Mouse (Mus musculus) forebrain, embryonic 12.5 days (tissue): ENCODE data around the gene Odc1. TPM values are rescaled to one million over a fixed set of nuclear protein-coding genes. Genes with fewer than 3 reads are reported as not detected.
A peak's percentile ranks its signal among the peaks of the same experiment; 100 is the strongest.

Experiments
- ATAC-seq: fragments of 200-750 bp; cut with Nextera tagmentation; 2 replicates; pipeline ENCODE4 v1.8.0; 2017; ENCODE audit warnings: moderate TSS enrichment; ENCODE audit not compliant: low FRiP score
- H3K27ac ChIP-seq: fragments of 300-500 bp; sonication (generic); 2 replicates; pipeline ENCODE4 v1.5.1; 2016; ENCODE audit warnings: mild to moderate bottlenecking
- H3K27me3 ChIP-seq: fragments of 300-500 bp; sonication (generic); 2 replicates; pipeline ENCODE4 v1.6.1; 2016; ENCODE audit warnings: mild to moderate bottlenecking
- H3K36me3 ChIP-seq: fragments of 300-500 bp; sonication (generic); replicated peaks from 2 replicates; pipeline ENCODE4 v1.6.1; 2016; ENCODE audit warnings: mild to moderate bottlenecking
- H3K4me1 ChIP-seq: fragments of 300-500 bp; sonication (generic); 2 replicates; pipeline ENCODE4 v1.6.1; 2016
- H3K4me2 ChIP-seq: fragments of 300-500 bp; sonication (generic); 2 replicates; pipeline ENCODE4 v1.6.1; 2016; ENCODE audit warnings: mild to moderate bottlenecking, moderate library complexity
- H3K4me3 ChIP-seq: fragments of 300-500 bp; sonication (generic); replicated peaks from 2 replicates; pipeline ENCODE4 v1.5.1; 2016; ENCODE audit warnings: mild to moderate bottlenecking
- H3K9ac ChIP-seq: fragments of 300-500 bp; sonication (generic); 2 replicates; pipeline ENCODE4 v1.6.1; 2016; ENCODE audit warnings: mild to moderate bottlenecking
- H3K9me3 ChIP-seq: fragments of 300-500 bp; sonication (generic); 2 replicates; pipeline ENCODE4 v1.6.1; 2016
- WGBS: fragments of 180-500 bp; shearing (Covaris S2); methylation state at CpG from one replicate; pipeline ENCODE4 v1.1.7; 2016; 5-methylcytosine and 5-hydroxymethylcytosine counted together
- polyA plus RNA-seq: library from polyadenylated mRNA; unstranded; fragments of >200 nt; fragmentation: Nextera tagmentation; extraction: Ambion mirVana; gene quantifications from 2 replicates; pipeline ENCODE4 v1.2.1, GENCODE M21; 2016

Odc1 gene
- polyA plus RNA-seq, 1 experiment from 2014 or later = 318 TPM

DNA sequence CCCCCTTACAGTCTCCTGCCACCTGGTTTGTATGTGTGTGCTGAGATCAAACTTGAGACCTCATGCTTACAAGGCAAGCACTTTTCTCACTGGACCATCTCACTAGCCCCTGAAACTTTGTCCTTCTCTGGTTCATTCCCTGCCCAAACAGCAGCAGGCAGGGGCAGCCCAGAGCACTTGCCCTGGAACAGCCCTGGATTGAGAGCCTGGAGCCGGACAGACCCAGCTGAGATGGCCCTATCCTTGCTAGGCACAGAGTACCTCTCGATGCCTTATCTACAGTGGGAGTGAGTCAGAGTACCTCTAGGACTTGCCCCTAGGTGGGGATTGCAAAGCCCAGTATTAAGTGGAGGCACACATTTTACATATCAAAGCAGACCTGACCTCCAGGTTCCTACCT, 8.4 kb downstream of the Odc1 start:
- Histone ChIP-seq H3K27ac (no peak overlapping the region), H3K36me3 (peaks cover 41% of the 10 kb centered on the region), H3K9ac (no peak overlapping the region), H3K4me3 (no peak overlapping the region), H3K27me3 (no peaks in the 10 kb centered on the region), H3K4me2 (no peak overlapping the region), H3K9me3 (no peaks in the 10 kb centered on the region), H3K4me1 (peaks cover 18% of the 10 kb centered on the region)
- ATAC-seq = no peak
- WGBS = 89% methylated on average over 2 of the region's 2 CpGs

DNA sequence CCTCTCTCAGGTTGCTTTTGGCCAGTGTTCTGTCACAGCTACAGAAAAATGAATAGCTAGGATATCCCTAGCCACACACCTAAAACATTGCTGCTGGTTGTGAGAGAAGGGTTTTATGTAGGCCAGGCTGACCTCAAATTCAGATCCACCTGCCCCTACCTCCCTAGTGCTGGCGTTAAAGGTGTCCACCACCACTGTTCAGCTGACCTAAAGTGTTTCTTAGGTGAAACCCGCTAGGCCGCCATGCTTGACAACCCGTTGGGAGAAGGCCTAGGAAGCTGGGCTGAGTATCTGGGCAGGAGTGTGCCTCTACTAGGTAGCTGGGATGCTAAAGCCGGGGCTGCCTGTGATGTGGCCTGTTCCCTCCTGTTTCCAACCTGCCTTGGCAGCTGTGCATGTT, 9.0 kb downstream of the Odc1 start:
- no peaks in the 10 kb centered on the region for H3K9me3 ChIP-seq
- no peak overlapping the region for H3K27ac ChIP-seq
- no peak for ATAC-seq
- H3K27me3 ChIP-seq = no peaks in the 10 kb centered on the region
- peaks cover 35% of the 10 kb centered on the region for H3K36me3 ChIP-seq
- peaks cover 23% of the 10 kb centered on the region for H3K4me1 ChIP-seq
- no peak overlapping the region for H3K4me2 ChIP-seq
- WGBS = 82% methylated on average over 5 of the region's 5 CpGs
- no peak overlapping the region for H3K9ac ChIP-seq
- no peak overlapping the region for H3K4me3 ChIP-seq

DNA sequence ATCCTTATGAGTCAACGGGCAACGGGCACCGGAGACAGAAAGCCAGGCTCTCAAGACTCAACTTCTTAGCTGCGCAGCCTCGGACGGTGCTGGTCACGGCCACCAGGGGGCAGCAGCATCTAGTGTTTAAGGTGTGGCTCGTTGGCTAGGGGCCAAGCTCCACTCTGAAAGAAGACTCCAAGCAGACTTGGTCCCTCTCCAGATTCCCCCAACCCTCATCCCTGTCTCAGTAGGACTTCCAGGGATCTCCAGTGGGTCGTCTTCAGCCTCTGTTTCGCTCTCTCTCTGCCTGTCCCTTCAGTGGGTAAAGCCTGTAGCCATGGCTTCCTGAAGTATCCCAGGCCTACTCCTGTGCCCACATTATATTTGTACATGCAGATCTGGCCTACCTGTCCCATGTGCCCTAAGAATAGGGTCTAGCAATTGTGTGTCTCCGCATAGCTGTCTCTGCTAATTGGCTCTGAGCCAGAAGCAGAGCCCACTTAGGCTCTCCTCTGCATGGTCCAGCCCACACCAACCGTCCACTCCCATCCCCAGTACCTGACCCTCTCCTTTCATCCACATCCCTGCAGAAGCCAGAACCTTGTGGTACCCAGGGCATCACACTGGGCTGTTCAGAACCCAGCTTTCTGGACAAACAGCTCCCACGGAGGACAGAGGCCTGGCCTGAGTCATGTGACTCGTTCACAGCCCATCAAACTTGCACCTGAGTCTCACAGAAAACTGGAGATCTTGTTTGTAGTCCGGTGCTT, 9.8 kb downstream of the Odc1 start:
- no peak for ATAC-seq
- peaks cover 28% of the 10 kb centered on the region for H3K36me3 ChIP-seq
- H3K9ac ChIP-seq = no peak overlapping the region
- H3K27me3 ChIP-seq = no peaks in the 10 kb centered on the region
- no peak overlapping the region for H3K4me2 ChIP-seq
- H3K9me3 ChIP-seq = no peaks in the 10 kb centered on the region
- H3K4me1 ChIP-seq = peaks cover 23% of the 10 kb centered on the region
- no peak overlapping the region for H3K4me3 ChIP-seq
- WGBS = 31% methylated on average over 15 of the region's 15 CpGs
- no peak overlapping the region for H3K27ac ChIP-seq

DNA sequence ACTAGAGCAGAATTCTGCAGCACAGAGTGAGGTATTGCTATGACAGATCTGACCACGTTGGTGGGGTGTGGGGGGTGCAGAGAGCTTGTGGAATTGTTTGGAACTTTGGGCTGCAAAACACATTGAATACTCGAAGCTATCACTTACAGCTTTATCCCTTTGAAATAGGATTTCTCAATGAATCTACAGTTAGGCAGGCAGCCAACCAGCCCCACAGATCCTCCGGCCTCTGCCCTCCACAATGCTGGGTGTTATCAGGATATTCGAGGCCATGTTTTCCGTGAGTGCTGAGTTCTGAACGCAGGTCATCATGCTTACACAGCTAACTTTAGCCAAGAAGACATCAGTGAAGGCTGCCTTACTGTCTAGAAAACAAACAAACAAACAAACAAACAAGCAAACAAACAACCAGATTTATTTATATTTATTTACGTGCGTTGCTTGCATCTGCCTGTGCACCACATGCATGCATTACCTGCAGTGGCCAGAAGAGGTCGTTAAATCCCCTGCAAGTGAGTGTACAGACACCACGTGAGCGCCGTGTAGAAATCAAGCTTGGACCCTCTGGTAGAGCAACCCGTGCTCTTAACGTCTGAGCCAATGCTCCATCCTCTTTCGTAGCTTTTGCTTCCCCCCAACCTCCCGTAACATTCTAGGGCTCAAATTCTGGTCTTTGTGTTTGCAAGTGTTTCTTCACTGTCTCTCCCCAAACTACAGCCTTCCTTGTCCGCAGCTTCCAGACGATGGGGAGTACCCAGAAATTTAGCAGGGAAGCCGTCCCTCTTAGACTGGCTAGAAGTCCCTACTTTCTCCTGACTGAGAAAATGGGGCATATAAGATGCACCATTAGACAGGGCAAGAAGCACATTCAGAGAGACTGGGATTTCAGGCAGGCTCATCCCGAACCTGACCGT, 12.1 kb downstream of the Odc1 start:
- peak; percentile 77 for ATAC-seq
- Histone ChIP-seq H3K9me3 (no peaks in the 10 kb centered on the region), H3K4me2 (peak overlapping the region; percentile 41), H3K4me3 (no peak overlapping the region), H3K4me1 (peaks cover 23% of the 10 kb centered on the region), H3K36me3 (peaks cover 7% of the 10 kb centered on the region), H3K27me3 (no peaks in the 10 kb centered on the region), H3K27ac (peak overlapping the region; percentile 92), H3K9ac (no peak overlapping the region)
- WGBS = 20% methylated on average over 21 of the region's 21 CpGs

- Histone ChIP-seq H3K27ac (peak overlapping the region; percentile 92), H3K27me3 (no peaks in the 10 kb centered on the region), H3K4me2 (peak overlapping the region; percentile 41), H3K4me3 (no peak overlapping the region), H3K9me3 (no peaks in the 10 kb centered on the region), H3K4me1 (peaks cover 23% of the 10 kb centered on the region), H3K9ac (0 out of 2 replicates have a peak overlapping the region, but pooled peaks have one; percentile 17), H3K36me3 (0 out of 2 replicates have a peak, but pooled peaks cover 2% of the 10 kb centered on the region)
- WGBS = 9% methylated on average over 7 of the region's 7 CpGs
- peak; percentile 79 for ATAC-seq
These were observed 12.9 kb downstream of the Odc1 start for GRCm38 (mm10) chr12:17557344-17557966.

- peak; percentile 37 for ATAC-seq
- H3K4me3 ChIP-seq = no peak overlapping the region
- H3K9me3 ChIP-seq = no peaks in the 10 kb centered on the region
- H3K9ac ChIP-seq = 0 out of 2 replicates have a peak overlapping the region, but pooled peaks have one; percentile 17
- peak overlapping the region; percentile 92 for H3K27ac ChIP-seq
- peaks cover 23% of the 10 kb centered on the region for H3K4me1 ChIP-seq
- no peaks in the 10 kb centered on the region for H3K27me3 ChIP-seq
- no CpG with 5 or more reads among the region's 2 CpGs for WGBS
- 0 out of 2 replicates have a peak, but pooled peaks cover under 1% of the 10 kb centered on the region for H3K36me3 ChIP-seq
- peak overlapping the region; percentile 41; the same call in 1 of the 2 replicates for H3K4me2 ChIP-seq
These were observed 13.4 kb downstream of the Odc1 start for GRCm38 (mm10) chr12:17557967-17558345.

DNA sequence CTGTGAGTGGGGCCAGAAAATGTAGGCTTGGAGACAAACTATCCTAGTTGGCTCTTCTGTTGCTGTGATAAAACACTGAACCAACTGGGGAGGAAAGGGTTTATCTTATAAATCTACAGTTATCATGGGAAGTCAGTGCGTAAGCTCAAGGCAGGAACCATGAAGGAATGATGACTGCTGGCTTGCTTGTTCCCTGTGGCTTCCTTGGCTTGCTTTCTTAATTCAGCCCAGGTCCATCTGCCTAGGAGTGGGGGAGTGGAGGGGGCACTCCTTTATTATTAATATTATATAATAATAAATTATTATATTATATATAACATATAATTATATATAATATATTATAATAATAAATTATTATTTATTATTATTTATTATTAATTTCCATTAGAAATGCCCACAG, 17.8 kb downstream of the Odc1 start:
- H3K4me2 ChIP-seq = no peak overlapping the region
- peaks cover 10% of the 10 kb centered on the region for H3K4me1 ChIP-seq
- no peaks in the 10 kb centered on the region for H3K36me3 ChIP-seq
- H3K9me3 ChIP-seq = no peaks in the 10 kb centered on the region
- WGBS = 88% methylated on average over 1 of the region's 1 CpGs
- H3K4me3 ChIP-seq = no peak overlapping the region
- H3K27ac ChIP-seq = no peak overlapping the region
- no peak overlapping the region for H3K9ac ChIP-seq
- no peak for ATAC-seq
- H3K27me3 ChIP-seq = no peaks in the 10 kb centered on the region

GRCm38 (mm10) chr12:17565393-17566045, 20.9 kb downstream of the Odc1 start:
- Histone ChIP-seq H3K27ac (no peak overlapping the region), H3K4me2 (no peak overlapping the region), H3K4me1 (no peaks in the 10 kb centered on the region), H3K27me3 (no peaks in the 10 kb centered on the region), H3K4me3 (no peak overlapping the region), H3K9ac (no peak overlapping the region), H3K9me3 (no peaks in the 10 kb centered on the region), H3K36me3 (no peaks in the 10 kb centered on the region)
- ATAC-seq = no peak
- WGBS = 94% methylated on average over 3 of the region's 3 CpGs

DNA sequence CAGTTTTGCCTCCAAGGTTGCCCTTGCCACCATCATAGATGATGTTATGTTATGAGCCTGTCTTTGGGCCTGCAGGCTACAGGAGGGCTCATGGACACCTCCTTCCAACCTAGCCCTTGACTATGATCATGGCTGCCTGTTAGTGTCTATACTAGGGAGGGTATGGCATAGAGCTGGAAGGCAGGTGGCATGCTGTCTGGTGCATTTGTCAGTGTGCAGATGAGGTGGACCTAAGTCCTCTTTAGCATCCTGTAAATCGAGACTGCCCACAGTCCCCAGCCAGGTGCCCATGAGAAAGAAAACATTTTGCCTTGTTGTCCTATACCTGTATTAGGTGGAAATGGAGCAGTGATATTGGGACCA, 21.4 kb downstream of the Odc1 start:
- H3K9me3 ChIP-seq = no peaks in the 10 kb centered on the region
- H3K9ac ChIP-seq = no peak overlapping the region
- H3K27ac ChIP-seq = no peak overlapping the region
- H3K4me1 ChIP-seq = no peaks in the 10 kb centered on the region
- 92% methylated on average over 1 of the region's 1 CpGs for WGBS
- H3K4me2 ChIP-seq = no peak overlapping the region
- H3K27me3 ChIP-seq = no peaks in the 10 kb centered on the region
- H3K4me3 ChIP-seq = no peak overlapping the region
- H3K36me3 ChIP-seq = no peaks in the 10 kb centered on the region
- ATAC-seq = no peak

DNA sequence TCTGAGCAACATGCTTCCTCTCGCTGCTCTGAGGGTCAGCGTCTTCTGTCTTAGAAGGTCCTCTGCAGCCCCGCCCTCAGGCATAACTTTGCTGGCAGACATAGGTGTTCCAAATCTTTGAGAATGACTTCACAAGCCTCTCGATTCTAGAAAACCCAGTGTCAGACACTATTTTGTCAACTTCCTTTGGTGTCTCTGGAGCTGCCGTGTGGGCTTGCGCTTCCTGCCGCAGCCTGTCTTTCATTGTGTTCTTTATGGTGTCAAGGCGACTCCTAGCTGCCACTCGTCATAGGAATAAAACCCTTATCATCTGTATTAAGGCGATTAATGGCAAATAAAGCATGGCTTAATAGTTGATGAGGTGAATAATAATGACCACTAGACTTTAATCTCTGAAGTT, 24.0 kb downstream of the Odc1 start:
- WGBS = 92% methylated on average over 10 of the region's 10 CpGs
- no peak for ATAC-seq
- no peaks in the 10 kb centered on the region for H3K36me3 ChIP-seq

DNA sequence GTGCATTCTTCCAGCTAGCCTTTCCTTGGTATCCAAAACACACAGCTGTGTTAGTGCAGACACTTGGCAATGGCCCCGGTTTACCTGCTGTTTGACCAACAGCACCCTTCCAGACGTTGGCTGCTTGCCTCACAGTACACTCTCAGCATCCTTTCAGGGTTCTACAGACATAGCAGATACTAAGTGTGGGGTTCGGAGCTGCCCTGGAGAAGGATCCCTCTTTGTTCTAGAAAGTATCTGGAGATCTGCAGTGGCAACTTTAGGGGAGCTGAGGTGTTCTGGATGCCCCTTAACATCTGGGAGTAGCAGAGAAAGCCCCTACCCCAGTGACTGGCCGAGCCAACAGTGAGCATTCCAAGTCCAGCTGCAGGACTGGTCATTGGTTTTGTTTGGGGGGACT, 30.0 kb downstream of the Odc1 start:
- 83% methylated on average over 4 of the region's 4 CpGs for WGBS
- Histone ChIP-seq H3K36me3 (no peaks in the 10 kb centered on the region), H3K4me3 (no peak overlapping the region), H3K9ac (no peak overlapping the region), H3K4me1 (peaks cover 5% of the 10 kb centered on the region), H3K9me3 (no peaks in the 10 kb centered on the region), H3K27ac (no peak overlapping the region), H3K4me2 (no peak overlapping the region), H3K27me3 (peaks cover 4% of the 10 kb centered on the region; the same call in 1 of the 2 replicates)
- ATAC-seq = no peak

More for the DNA sequence above, 24.0 kb downstream of the Odc1 start:
- Histone ChIP-seq H3K27ac (no peak overlapping the region), H3K4me3 (no peak overlapping the region), H3K4me2 (no peak overlapping the region), H3K9me3 (no peaks in the 10 kb centered on the region), H3K9ac (no peak overlapping the region), H3K27me3 (no peaks in the 10 kb centered on the region), H3K4me1 (no peaks in the 10 kb centered on the region)
